13 mouse cellular contexts compared by ENCODE assay signal in genomic region chr17:63122427-63122826, GRCm38 (mm10).
"Had no signal": no experiment of that assay in that cellular context is flagged by ENCODE, and none has a peak within 500 bp of the region (broad histone marks: within the 10 kb centered on the region; RNA-seq: fewer than 3 reads in every experiment).

No protein-coding gene starts in this region.

- DNase-seq: gastrocnemius, adult 2 months; gastrocnemius, postnatal 10 days; gastrocnemius, postnatal 25 days; heart, adult 18-20 months; heart, postnatal 10 days; heart, postnatal 4 days; kidney, adult 18-20 months; kidney, adult 8-10 months; kidney, postnatal 10 days; kidney, postnatal 25 days; kidney, postnatal 4 days; liver; liver, embryonic 13.5 days had no signal
